Mouse (Mus musculus) heart, adult 9 months (tissue): Measurements from ENCODE around the gene Cnksr3.
A peak's percentile ranks its signal among the peaks of the same experiment; 100 is the strongest.

Source experiments
- DNase-seq, 2 experiments: peaks; one replicate each; pipeline ENCODE4 v3.0.0; 2022; ENCODE audit warnings: low spot score in 2 of 2

Gene Cnksr3

DNA sequence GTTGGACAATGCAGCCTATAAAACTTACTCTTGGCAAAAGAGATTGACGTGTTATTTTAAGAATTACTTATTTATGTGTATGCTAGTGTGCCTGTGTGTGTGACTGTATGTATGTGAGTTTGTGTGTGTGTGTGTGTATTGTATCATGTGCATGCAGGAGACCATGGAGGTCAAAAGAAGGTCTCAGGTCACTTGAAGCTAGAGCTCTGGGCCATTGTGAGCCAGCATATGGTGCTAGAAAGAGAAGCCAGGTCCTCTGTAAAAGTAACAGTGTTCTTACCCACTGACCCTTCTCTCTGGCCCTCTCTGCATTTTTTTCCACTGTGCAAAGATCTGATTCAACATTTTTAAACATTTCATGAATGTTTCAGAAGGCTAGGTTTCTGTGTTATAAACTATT lies 134.1 kb downstream of the Cnksr3 start:
- DNase-seq = no peak

DNA sequence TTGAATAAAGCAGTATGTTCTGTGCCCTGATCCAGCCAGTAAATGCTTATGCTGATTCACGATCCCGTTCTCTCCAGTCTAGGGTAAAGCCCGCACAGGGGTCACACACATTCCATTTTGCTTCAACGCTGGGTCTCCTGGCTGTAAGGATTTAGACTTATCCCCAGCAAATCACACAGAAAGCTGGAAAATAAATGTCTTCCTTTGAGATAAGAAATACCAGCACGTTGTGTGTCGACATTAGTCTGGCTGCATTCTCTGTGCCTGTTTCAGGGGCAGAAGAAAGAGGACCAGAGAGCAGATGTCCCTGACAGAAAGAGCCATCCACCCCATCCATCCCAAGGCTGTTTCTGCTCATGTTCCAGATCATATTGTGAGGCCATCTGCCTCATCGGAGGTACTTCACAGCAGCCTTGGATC lies 134.6 kb downstream of the Cnksr3 start:
- DNase-seq = no peak

DNA sequence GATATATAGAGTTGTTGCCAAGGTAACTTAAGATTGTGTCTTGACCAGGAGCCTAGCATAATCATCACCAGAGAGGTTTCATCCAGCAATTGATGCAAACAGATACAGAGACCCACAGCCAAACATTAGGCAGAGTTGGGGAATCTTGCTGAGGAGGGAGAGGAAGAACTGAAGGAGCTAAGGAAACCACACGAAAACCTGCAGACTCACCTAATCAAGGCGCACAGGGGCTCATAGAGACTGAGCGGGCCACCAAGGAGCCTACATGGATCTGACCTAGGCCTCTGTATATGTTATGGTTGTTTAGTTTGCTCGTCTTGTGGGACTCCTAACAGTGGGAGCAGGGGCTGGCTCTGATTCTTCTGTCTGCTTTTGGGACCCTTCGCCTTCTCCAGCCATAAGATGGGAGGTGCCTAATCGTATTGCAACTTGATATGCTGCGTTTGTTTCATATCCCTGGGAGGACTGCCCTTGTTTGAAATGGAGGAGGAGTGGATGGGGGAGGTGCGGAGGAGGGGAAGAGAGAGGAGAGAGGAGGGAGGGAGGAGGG lies 135.3 kb downstream of the Cnksr3 start:
- no peak for DNase-seq

DNA sequence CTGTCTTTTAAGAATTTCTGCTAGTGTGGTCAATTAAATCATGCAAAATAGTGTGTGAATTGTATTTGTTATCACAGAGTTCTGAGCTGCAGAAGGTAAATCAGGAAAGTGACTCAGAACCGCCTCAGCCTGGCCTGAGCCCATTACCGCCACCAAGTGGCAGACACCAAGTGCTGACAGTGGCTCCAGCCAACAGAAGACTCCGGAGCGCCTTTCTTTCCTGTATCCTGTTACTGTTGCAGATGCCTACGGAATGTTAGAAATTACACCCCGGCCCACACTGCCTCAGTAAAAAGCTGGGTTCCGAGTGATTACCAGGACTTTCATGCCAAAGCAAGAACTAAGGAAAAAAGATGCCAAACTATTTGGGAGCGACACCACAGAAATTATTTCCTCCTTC lies 135.8 kb downstream of the Cnksr3 start:
- DNase-seq = peak; percentile 61 to 77

DNA sequence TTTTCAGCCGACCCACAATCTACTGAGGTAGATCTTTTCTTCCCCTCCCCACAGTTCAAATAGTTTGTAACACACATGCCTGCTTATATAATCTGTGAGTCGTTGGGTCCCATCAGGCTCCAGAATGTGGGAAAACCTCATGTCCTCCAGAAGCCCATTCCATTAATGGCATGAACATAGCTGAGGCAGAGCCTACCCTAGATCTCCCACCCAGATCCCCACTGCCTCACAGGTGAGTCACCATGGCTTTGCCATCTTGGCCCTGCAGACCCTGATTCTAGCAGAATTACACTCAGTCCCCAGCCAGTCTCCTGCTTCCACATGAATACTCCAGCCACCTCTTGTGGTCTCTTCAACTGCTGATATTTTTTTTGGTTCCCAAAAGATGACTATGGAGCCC lies 136.4 kb downstream of the Cnksr3 start:
- DNase-seq = no peak

DNA sequence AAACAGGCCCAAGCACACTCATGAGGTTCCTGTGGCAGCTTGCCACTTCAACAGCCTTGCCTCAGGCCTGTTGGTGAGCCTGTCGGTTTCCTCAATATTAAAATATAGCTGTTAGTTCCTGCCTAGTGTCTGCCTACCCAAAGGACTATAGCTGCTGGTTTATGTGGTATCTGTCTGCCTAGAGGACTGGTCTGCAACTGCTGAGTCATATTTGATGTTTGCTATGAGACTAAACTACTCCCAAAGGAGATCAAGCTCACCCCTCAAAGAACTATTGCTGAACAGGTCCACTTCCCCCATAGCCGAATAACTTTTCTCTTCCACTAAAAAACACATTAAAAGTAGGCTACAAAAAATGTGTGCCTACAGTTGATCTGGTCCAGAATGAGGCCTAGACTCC lies 137.8 kb downstream of the Cnksr3 start:
- no peak for DNase-seq

DNA sequence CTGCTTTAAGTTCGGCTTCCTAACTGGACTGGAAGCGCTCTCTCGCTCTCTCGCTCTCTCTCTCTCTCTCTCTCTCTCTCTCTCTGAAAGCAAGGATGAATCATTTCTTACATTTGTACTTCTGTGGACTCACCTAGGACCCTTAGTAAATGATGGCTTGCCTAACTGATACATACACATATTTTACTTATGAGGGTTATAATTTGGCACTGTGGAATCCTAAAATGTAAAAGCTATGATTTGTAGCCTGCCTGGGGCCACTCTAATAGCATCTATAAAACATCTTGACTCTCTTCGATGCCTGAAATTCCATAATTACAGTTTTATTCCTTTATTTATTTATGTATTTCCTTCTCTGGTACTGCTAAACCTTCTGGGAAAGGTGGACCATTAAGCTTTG lies 141.1 kb downstream of the Cnksr3 start:
- no peak for DNase-seq

DNA sequence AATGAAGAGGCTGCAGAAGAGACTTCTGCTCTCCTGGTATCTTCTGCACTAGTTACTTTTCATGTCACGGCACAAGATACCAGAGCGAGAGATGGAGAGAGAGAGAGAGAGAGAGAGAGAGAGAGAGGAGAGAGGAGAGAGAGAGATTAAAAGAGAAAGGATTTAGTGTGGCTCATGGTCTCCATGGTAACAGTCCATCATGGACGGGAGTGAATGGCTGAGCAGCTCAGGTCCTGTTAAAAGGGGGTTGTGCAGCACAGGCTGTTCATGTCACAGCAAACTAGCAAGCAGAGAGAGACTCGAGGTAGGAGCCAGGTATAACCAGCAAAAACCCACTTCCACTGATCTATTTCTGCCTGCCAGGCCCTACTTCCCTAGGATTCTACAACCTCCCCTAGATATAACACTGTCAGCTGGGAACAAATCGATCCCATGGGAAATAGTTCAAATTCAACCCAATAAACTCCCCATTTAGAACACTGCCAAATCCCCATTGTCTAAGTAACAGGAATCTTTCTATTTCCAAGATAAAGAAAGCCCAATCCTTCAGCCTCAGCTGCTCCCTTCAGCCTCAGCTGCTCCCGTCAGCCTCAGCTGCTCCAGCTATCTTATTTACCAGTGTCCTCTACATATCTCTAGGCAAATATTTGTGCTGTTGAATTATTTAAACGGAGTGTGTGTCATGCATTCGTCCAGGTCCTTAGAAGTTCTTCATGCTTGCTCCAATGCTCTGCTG lies 141.8 kb downstream of the Cnksr3 start:
- no peak for DNase-seq

DNA sequence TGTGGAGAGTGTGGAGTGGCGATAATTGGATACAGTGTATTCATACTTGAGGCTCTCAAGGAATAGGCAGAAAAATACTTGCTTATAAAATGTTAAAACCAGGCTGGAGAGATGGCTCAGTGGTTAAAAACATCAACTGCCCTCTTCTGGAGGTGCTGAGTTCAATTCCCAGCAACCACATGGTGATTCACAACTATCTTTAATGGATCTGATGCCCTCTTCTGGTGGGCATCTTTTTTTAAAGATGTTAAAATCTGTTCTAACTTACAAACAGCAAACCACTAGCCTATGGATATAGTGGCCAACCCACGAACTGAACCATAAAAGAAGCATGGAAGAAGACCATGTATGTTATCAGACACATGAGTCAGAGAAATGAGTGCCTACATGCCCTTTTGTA lies 142.9 kb downstream of the Cnksr3 start:
- DNase-seq = no peak
